Mouse (Mus musculus) CH12.LX (cell line): ENCODE results near the gene Il12rb1. TPM values are rescaled to one million over a fixed set of nuclear protein-coding genes. Genes with fewer than 3 reads are reported as not detected.

Experiments used
- DNase-seq: peaks from one replicate; pipeline ENCODE4 v3.0.0-alpha.2; 2013; ENCODE audit errors: extremely low read depth
- H3K27ac ChIP-seq: 2 replicates; pipeline ENCODE4 v1.5.1; 2012; ENCODE audit warnings: low read depth, mild to moderate bottlenecking, control low read depth, moderate library complexity; ENCODE audit not compliant: insufficient read depth
- H3K27me3 ChIP-seq: replicated peaks from 2 replicates; pipeline ENCODE3; 2012; ENCODE audit warnings: inconsistent platforms
- H3K36me3 ChIP-seq, 2 experiments: replicated peaks in 1 of 2; 2 replicates each; pipeline versions ENCODE3 to v1.6.1; 2012; ENCODE audit warnings: inconsistent platforms in 1 of 2, low read length in 1 of 2, mild to moderate bottlenecking in 1 of 2, mixed read lengths in 1 of 2, moderate library complexity in 1 of 2; ENCODE audit not compliant: control insufficient read depth in 1 of 2, insufficient read depth in 1 of 2
- H3K4me1 ChIP-seq, 2 experiments: 2 replicates each; pipeline ENCODE4 v1.6.1; 2012; ENCODE audit warnings: inconsistent platforms in 1 of 2, moderate library complexity in 1 of 2; ENCODE audit not compliant: insufficient read depth in 2 of 2, control insufficient read depth in 1 of 2
- H3K4me2 ChIP-seq: 2 replicates; pipeline ENCODE4 v1.6.1; 2012; ENCODE audit warnings: low read depth, mild to moderate bottlenecking, control low read depth; ENCODE audit not compliant: poor library complexity, insufficient read depth, severe bottlenecking
- H3K4me3 ChIP-seq, 3 experiments: fragments of 150-350 bp in 1 of 3; sonication (generic) in 1 of 3; replicated peaks in 1 of 3; 2 replicates each; pipeline versions ENCODE3 to v1.5.1; 2011 to 2012; ENCODE audit warnings: low read depth in 2 of 3, low read length in 2 of 3, mild to moderate bottlenecking in 2 of 3, moderate library complexity in 2 of 3, control low read depth in 1 of 3, improper control_type of control experiment in 1 of 3, inconsistent platforms in 1 of 3, mixed read lengths in 1 of 3; ENCODE audit not compliant: poor library complexity in 1 of 3
- H3K79me2 ChIP-seq: replicated peaks from 2 replicates; pipeline ENCODE4 v1.6.1; 2012; ENCODE audit warnings: mild to moderate bottlenecking, moderate library complexity; ENCODE audit not compliant: control insufficient read depth, poor library complexity, insufficient read depth, severe bottlenecking; ENCODE audit errors: extremely low read depth
- H3K9ac ChIP-seq: 2 replicates; pipeline ENCODE4 v1.6.1; 2012; ENCODE audit warnings: low read depth, mild to moderate bottlenecking, control low read depth, moderate library complexity; ENCODE audit not compliant: insufficient read depth
- H3K9me3 ChIP-seq: replicated peaks from 2 replicates; pipeline ENCODE3; 2012; ENCODE audit warnings: low read length, inconsistent platforms, mixed read lengths
- BHLHE40 ChIP-seq: IDR thresholded peaks from 2 replicates; pipeline ENCODE4 v1.6.1; 2011; ENCODE audit warnings: mild to moderate bottlenecking, low read depth, low read length, improper control_type of control experiment
- CHD1 ChIP-seq: IDR thresholded peaks from 2 replicates; pipeline ENCODE4 v1.6.1; 2012; ENCODE audit warnings: low read depth, low read length, improper control_type of control experiment, inconsistent platforms
- CHD2 ChIP-seq: IDR thresholded peaks from 2 replicates; pipeline ENCODE4 v1.6.1; 2011; ENCODE audit warnings: low read length, improper control_type of control experiment
- CTCF ChIP-seq, 2 experiments: IDR thresholded peaks in 1 of 2; conservative IDR thresholded peaks in 1 of 2; 2 replicates each; pipeline ENCODE4 v1.5.1; 2011 to 2012; ENCODE audit warnings: low read depth in 2 of 2, low read length in 2 of 2, improper control_type of control experiment in 1 of 2, inconsistent platforms in 1 of 2, mild to moderate bottlenecking in 1 of 2, moderate library complexity in 1 of 2
- ELF1 ChIP-seq: IDR thresholded peaks from 2 replicates; pipeline ENCODE4 v1.6.1; 2014; ENCODE audit warnings: low read depth, mild to moderate bottlenecking, inconsistent platforms, low read length, improper control_type of control experiment
- EP300 ChIP-seq: IDR thresholded peaks from 2 replicates; pipeline ENCODE4 v1.6.1; 2011; ENCODE audit warnings: low read length, improper control_type of control experiment
- ETS1 ChIP-seq: conservative IDR thresholded peaks from 2 replicates; pipeline ENCODE4 v1.6.1; 2012; ENCODE audit warnings: low read depth, mild to moderate bottlenecking, inconsistent platforms, low read length, improper control_type of control experiment, moderate library complexity
- GABPA ChIP-seq: IDR thresholded peaks from 2 replicates; pipeline ENCODE4 v1.6.1; 2012; ENCODE audit warnings: low read depth, low read length, improper control_type of control experiment, inconsistent platforms; ENCODE audit not compliant: insufficient replicate concordance
- HCFC1 ChIP-seq: IDR thresholded peaks from 2 replicates; pipeline ENCODE4 v1.6.1; 2012; ENCODE audit warnings: low read depth, mild to moderate bottlenecking, inconsistent platforms, low read length, improper control_type of control experiment
- IRF4 ChIP-seq: IDR thresholded peaks from 2 replicates; pipeline ENCODE4 v1.6.1; 2014; ENCODE audit warnings: low read depth, mild to moderate bottlenecking, inconsistent platforms, low read length, improper control_type of control experiment
- JUND ChIP-seq: conservative IDR thresholded peaks from 2 replicates; pipeline ENCODE4 v1.6.1; 2011; ENCODE audit warnings: low read depth, low read length, improper control_type of control experiment
- MAFK ChIP-seq: IDR thresholded peaks from 2 replicates; pipeline ENCODE4 v1.6.1; 2011; ENCODE audit warnings: low read length, improper control_type of control experiment; ENCODE audit not compliant: insufficient replicate concordance
- MAZ ChIP-seq: IDR thresholded peaks from 2 replicates; pipeline ENCODE4 v1.6.1; 2012; ENCODE audit warnings: low read depth, mild to moderate bottlenecking, inconsistent platforms, low read length, improper control_type of control experiment, moderate library complexity
- MEF2A ChIP-seq: IDR thresholded peaks from 2 replicates; pipeline ENCODE4 v1.6.1; 2014; ENCODE audit warnings: low read depth, mild to moderate bottlenecking, inconsistent platforms, low read length, improper control_type of control experiment, borderline replicate concordance
- MXI1 ChIP-seq: IDR thresholded peaks from 2 replicates; pipeline ENCODE4 v1.6.1; 2011; ENCODE audit warnings: mild to moderate bottlenecking, low read depth, low read length, improper control_type of control experiment
- MYC ChIP-seq: IDR thresholded peaks from 2 replicates; pipeline ENCODE4 v1.6.1; 2011; ENCODE audit warnings: low read depth, mild to moderate bottlenecking, improper control_type of control experiment, low read length
- NELFE ChIP-seq: IDR thresholded peaks from 2 replicates; pipeline ENCODE4 v1.6.1; 2011; ENCODE audit warnings: low read depth, low read length, improper control_type of control experiment
- PAX5 ChIP-seq: IDR thresholded peaks from 2 replicates; pipeline ENCODE4 v1.6.1; 2012; ENCODE audit warnings: low read length, inconsistent platforms, mixed read lengths
- POLR2A ChIP-seq: IDR thresholded peaks from 2 replicates; pipeline ENCODE4 v1.6.1; 2011; ENCODE audit warnings: low read depth, mild to moderate bottlenecking, improper control_type of control experiment, low read length
- RAD21 ChIP-seq: IDR thresholded peaks from 2 replicates; pipeline ENCODE4 v1.6.1; 2011; ENCODE audit warnings: low read depth, mild to moderate bottlenecking, low read length, improper control_type of control experiment, moderate library complexity
- RCOR1 ChIP-seq: conservative IDR thresholded peaks from 2 replicates; pipeline ENCODE4 v1.6.1; 2012; ENCODE audit warnings: low read depth, mild to moderate bottlenecking, inconsistent platforms, low read length, improper control_type of control experiment
- SIN3A ChIP-seq: IDR thresholded peaks from 2 replicates; pipeline ENCODE4 v1.6.1; 2012; ENCODE audit warnings: low read length, improper control_type of control experiment, inconsistent platforms
- TBP ChIP-seq: conservative IDR thresholded peaks from 2 replicates; pipeline ENCODE4 v1.6.1; 2011; ENCODE audit warnings: low read depth, low read length, improper control_type of control experiment
- TCF12 ChIP-seq: IDR thresholded peaks from 2 replicates; pipeline ENCODE4 v1.6.1; 2014; ENCODE audit warnings: low read depth, mild to moderate bottlenecking, inconsistent platforms, low read length, improper control_type of control experiment
- UBTF ChIP-seq: IDR thresholded peaks from 2 replicates; pipeline ENCODE4 v1.6.1; 2012; ENCODE audit warnings: low read depth, mild to moderate bottlenecking, inconsistent platforms, low read length, improper control_type of control experiment, moderate library complexity
- USF1 ChIP-seq: IDR thresholded peaks from 2 replicates; pipeline ENCODE4 v1.6.1; 2014; ENCODE audit warnings: low read depth, mild to moderate bottlenecking, inconsistent platforms, low read length, improper control_type of control experiment
- USF2 ChIP-seq: conservative IDR thresholded peaks from 2 replicates; pipeline ENCODE4 v1.6.1; 2011; ENCODE audit warnings: low read depth, low read length, improper control_type of control experiment
- ZC3H11A ChIP-seq: IDR thresholded peaks from 2 replicates; pipeline ENCODE4 v1.6.1; 2012; ENCODE audit warnings: low read depth, mild to moderate bottlenecking, inconsistent platforms, low read length, improper control_type of control experiment
- ZKSCAN1 ChIP-seq: IDR thresholded peaks from 2 replicates; pipeline ENCODE4 v1.6.1; 2012; ENCODE audit warnings: low read depth, inconsistent platforms, low read length, improper control_type of control experiment, borderline replicate concordance
- ZMIZ1 ChIP-seq: IDR thresholded peaks from 2 replicates; pipeline ENCODE4 v1.6.1; 2012; ENCODE audit warnings: low read depth, mild to moderate bottlenecking, inconsistent platforms, low read length, improper control_type of control experiment
- dilution Hi-C: fragments of 300-500 bp; cut with MboI; formaldehyde crosslinking; loops from 2 replicates; pipeline ENCODE4 v1.14.3; 2020; ENCODE audit warnings: low sequenced_read_pairs; ENCODE audit not compliant: extremely low pct_unique_long_range_greater_than_20kb, extremely low pct_ligation_motif_present
- in situ Hi-C: fragments of 300-500 bp; cut with MboI; formaldehyde crosslinking; loops from 3 replicates; pipeline ENCODE4 v1.14.3; 2019; ENCODE audit warnings: low sequenced_read_pairs, low pct_ligation_motif_present, low pct_unique_long_range_greater_than_20kb, mixed read lengths
- polyA plus RNA-seq: library from polyadenylated mRNA; unstranded; fragments of >175 nt; gene quantifications from 2 replicates; pipeline ENCODE4 v1.2.1, GENCODE M21; 2012; ENCODE audit warnings: low read depth; ENCODE audit not compliant: insufficient read length
- total RNA-seq, 2 experiments: library from RNA; depleted of rRNA; stranded (reverse); fragments of 300-350 nt in 1 of 2; fragments of >200 nt in 1 of 2; gene quantifications; 2 replicates each; pipeline ENCODE4 v1.2.3; 2012 to 2014

Il12rb1 gene
- total RNA-seq (2012; rRNA removed) = 17.3 and 23.2 TPM in 2 replicates
- 4.5 and 5.6 TPM in 2 replicates for total RNA-seq (2014; rRNA removed)
- 11.4 and 12.5 TPM in 2 replicates for polyA plus RNA-seq

DNA sequence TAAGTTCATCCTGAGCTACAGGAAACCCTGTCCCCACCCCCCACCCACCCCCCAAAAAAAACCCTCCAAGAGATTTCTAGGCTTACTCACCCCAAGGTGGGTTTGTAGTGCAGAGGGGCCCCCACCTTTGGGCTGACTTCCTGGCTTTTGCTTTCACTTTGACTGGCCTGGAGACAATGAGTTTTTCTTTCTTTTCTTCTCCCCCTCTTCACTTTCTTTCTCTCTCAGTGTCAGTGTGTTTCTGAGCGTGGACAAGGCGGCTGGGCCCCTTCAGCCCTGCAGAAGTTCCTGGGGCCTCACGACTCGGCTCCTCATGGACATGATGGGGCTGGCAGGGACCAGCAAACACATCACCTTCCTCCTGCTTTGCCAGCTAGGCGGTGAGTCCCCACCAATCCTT, at the start of gene Il12rb1:
Gene Il12rb1 (plus strand): TSS at position 211 of the 400 bp plus-strand sequence.
- in situ Hi-C loops = no loop called here
- dilution Hi-C loops = no loop called here
- H3K27ac ChIP-seq = peak within 1 kb of the TSS; percentile 87
- peak; percentile 50 for DNase-seq
- peak within 1 kb of the TSS; percentile 79 for H3K4me2 ChIP-seq
- H3K79me2 ChIP-seq = peaks cover 7% of the 10 kb centered on the region; the same call in 1 of the 2 replicates
- TF ChIP-seq NELFE = no peak
- TF ChIP-seq ETS1 = peak; percentile 80
- 0 out of 2 replicates have a peak, but pooled peaks have one; percentile 14 for TF ChIP-seq TBP
- TF ChIP-seq ZMIZ1 = no peak
- TF ChIP-seq USF2 = no peak
- peak; percentile 54; the same call in 1 of the 2 replicates for TF ChIP-seq TCF12
- TF ChIP-seq MAFK = 0 out of 2 replicates have a peak, but pooled peaks have one; percentile 16
- no peak for TF ChIP-seq USF1
- no peak for TF ChIP-seq GABPA
- peak; percentile 44; the same call in 1 of the 2 replicates for TF ChIP-seq ELF1
- no peak for TF ChIP-seq ZC3H11A
- no peak for TF ChIP-seq HCFC1
- no peak for TF ChIP-seq PAX5
- peak; percentile 97 for TF ChIP-seq IRF4
- peak; percentile 91 for TF ChIP-seq MAZ
- peak; percentile 47; the same call in 1 of the 2 replicates for TF ChIP-seq MEF2A
- peak; percentile 57 for TF ChIP-seq POLR2A
- no peak for TF ChIP-seq CTCF (conservative IDR thresholded peaks at IDR 0.05 in 1 of 2, IDR thresholded peaks at IDR 0.05 in 1 of 2; ENCODE audit: low read depth in 2 of 2, low read length in 2 of 2)
- peak; percentile 54 for TF ChIP-seq BHLHE40
- no peak; the same call in 1 of the 2 replicates for TF ChIP-seq CHD2
- peak; percentile 68 for TF ChIP-seq EP300
- TF ChIP-seq CHD1 = no peak
- peak; percentile 56 for TF ChIP-seq JUND
- no peak for TF ChIP-seq ZKSCAN1
- TF ChIP-seq MYC = peak; percentile 37; the same call in 1 of the 2 replicates
- no peak for TF ChIP-seq RCOR1
- no peak for TF ChIP-seq MXI1
- TF ChIP-seq UBTF = no peak
- TF ChIP-seq RAD21 = no peak
- peak; percentile 57; the same call in 1 of the 2 replicates for TF ChIP-seq SIN3A
- TF ChIP-seq, all 38 proteins: peak for 14
- Histone ChIP-seq H3K4me3 (peak within 1 kb of the TSS; percentile 62 to 65 (median 63)), H3K9ac (peak within 1 kb of the TSS; percentile 46), H3K4me1 (peaks cover 30 to 70% of the 10 kb centered on the region in 2 experiments), H3K9me3 (no peaks in the 10 kb centered on the region), H3K27me3 (no peaks in the 10 kb centered on the region), H3K36me3 (peaks cover 19 to 29% of the 10 kb centered on the region in 2 experiments)
